Mouse (Mus musculus) ovary, adult 18-20 months (tissue): ENCODE data around the gene Numa1.
"Not testable (repeated sequence)": the region's sequence is repeated elsewhere in the genome, so short reads cannot be mapped to it uniquely, and the experiment has no call there.

Experiments used
- DNase-seq: peaks from one replicate; pipeline ENCODE4 v3.0.0; 2022; ENCODE audit warnings: low spot score, mixed read lengths

The Numa1 gene

GRCm38 (mm10) chr7:101933751-101934240, at the start of gene Numa1, which contains the start of gene Lrrc51:
TSS of gene Numa1 (plus strand) at chr7:101934111.
TSS of gene Lrrc51 (minus strand) at chr7:101933895.
- DNase-seq, result peak; percentile 96

DNA sequence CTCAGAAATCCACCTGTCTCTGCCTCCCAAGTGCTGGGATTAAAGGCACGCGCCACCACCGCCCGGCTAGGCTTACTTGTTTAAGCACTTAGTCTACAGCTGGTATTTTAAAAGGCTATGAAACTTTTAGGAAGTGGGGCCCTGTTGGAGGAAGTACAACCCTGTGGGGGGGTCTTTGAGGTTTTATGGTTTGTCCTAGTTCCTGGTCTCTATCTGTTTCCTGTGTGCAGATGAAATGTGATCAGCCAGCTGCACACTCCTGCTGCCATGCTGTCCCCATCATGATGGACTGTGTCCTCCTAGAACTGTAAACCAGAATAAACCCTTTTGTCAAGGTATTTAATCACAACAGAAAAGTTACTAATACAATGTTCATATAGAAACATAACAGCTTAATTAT, 49.8 kb upstream of the Numa1 start:
- no peak for DNase-seq

- no peak for DNase-seq
Observed at GRCm38 (mm10) chr7:101886274-101886673, 47.6 kb upstream of the Numa1 start.

DNA sequence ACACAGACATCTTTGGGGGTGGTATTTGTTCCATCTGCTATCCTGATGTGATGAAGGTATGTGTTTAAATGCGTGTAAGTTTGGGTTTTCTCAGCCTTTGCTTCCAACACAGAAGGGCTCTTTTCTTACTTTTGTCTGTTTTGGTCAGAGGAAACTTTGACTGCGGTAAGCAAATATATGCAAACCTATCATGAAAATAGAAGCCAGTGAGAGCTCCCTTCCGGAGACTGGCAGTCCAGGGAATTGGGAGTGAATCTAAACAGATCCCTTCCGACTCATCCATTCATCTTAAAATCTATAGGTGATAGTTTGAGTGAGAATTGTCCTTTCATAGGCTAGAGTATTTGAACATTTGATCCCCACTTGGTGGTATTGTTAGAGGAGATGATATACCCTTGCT, 45.5 kb upstream of the Numa1 start:
- DNase-seq, result no peak

GRCm38 (mm10) chr7:101895695-101896094, 38.2 kb upstream of the Numa1 start:
- no peak for DNase-seq

- DNase-seq, result peak; percentile 98
Observed at GRCm38 (mm10) chr7:101896104-101897066, 37.5 kb upstream of the Numa1 start.

DNA sequence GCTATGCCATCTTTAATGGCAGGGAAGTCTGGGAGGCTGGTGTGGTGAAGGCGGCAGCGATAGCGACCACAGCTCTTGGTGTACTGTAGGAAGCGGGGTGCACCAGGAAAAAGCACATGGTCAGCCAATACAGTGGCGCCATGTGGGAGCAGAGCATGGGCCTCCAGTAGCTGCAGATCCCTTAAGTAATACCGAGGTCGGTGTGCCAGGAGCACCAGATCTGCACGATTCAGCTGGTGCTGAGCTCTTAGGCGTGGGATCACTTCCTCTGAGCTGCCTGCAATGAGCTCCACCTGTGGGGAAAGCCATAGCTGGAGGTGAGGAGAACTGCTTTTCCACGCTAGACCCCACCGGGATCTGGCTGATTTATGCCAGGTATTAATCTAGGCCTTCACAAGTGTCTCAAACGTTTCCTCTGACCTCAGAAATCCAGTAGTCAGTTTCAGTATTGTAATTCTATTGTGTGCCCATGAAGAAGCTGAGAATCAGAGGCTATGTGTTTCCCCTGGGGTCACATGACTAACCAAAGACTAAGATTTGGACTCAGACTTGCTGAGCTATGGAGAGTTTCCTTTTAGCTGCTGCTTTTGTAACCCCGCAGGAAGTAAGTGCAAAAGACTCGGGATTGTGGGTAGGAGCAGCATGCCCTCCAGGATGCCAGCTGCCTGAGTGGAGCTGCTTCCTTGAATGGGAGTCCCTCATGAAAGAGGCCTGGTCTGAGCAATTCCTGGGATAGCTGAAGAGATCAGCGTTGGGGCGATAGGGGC, 33.4 kb upstream of the Numa1 start:
- no peak for DNase-seq

GRCm38 (mm10) chr7:101901969-101902368, 31.9 kb upstream of the Numa1 start:
- DNase-seq, result no peak

DNA sequence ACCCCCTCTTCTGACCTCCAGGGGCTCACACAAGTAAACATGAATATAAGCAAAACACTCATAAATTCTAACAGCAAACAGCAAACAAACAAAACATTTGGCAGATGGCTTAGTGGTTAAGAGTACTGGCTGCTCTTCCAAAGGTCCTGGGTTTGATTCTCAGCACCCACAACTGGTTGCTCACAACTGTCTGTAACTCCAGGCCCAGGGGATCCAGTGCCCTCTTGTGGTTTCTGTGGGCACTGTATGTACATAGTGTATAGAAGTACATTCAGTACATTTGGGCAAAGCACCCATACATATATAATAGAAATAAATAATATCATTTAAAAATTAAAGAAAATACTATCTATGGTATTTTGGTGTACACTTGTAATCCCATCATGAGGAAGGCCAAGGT, 31.1 kb upstream of the Numa1 start:
- DNase-seq, result no peak

GRCm38 (mm10) chr7:101905561-101906286, 28.2 kb upstream of the Numa1 start, which contains the start of gene Lamtor1:
TSS of gene Lamtor1 (plus strand) at chr7:101905904.
- peak; percentile 99 for DNase-seq

DNA sequence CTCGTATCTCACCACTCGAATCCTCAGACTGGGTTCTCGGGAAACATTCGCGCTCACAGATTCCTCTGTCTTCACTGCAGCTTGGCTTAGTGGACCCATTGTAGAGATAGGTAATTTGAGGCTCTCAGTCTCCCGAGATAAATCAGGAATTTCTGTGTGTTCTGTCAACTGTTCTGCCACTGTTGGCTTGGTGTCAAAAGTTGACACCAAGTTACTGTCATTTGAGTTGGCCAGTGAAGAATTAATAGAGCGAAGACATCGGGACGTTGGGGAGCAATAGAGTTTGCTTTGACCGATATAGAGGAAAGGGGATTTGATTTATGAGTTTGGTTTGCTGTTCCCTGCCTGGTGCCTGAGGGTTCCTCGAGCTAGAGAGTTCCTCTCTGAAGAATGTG, 27.6 kb upstream of the Numa1 start, which contains the start of gene Tomt:
TSS of gene Tomt (minus strand) at position 73 of the 395 bp plus-strand sequence.
- no peak for DNase-seq

DNA sequence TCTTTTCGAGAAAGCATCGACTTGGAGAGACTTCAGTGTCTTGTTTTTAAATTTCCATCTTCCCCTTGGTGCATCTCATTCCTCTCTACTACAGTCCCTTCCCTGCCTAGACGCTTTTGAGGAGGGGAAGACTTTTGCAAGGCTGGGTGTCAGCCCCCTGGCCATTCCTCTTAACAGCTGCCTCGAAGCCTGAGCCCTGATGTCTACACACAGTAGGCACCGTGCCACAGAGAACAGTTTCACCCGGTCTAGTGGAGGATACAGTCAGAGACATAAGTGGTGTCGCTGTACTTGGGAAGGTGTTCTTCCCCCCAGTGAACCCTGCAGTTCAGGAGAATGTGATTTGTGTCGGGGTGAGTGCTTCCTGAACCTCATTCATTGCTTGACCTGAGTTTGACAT, 27.2 kb upstream of the Numa1 start:
- no peak for DNase-seq

DNA sequence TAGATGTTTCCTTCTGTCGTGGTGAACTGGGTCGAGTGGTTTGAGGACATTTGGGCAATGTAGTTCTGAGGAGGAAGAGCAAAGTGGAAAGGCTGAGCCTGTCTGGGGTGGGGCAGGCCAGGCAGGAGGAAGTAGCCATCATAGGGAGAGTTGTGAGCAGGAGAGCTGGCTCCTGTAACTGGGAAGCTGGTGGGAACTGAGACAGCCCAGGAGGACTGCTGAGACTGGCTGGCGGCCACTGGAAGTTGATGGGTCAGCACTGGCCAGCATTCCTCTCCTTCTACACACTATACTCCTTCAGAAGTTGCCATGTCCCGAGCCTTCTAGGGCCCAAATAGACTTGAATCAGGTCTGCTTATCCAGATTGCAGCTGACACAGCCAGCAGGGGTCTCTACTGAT, 25.5 kb upstream of the Numa1 start:
- DNase-seq, result no peak

GRCm38 (mm10) chr7:101910138-101910537, 23.8 kb upstream of the Numa1 start:
- no peak for DNase-seq

GRCm38 (mm10) chr7:101911982-101912381, 21.9 kb upstream of the Numa1 start:
- no peak for DNase-seq

DNA sequence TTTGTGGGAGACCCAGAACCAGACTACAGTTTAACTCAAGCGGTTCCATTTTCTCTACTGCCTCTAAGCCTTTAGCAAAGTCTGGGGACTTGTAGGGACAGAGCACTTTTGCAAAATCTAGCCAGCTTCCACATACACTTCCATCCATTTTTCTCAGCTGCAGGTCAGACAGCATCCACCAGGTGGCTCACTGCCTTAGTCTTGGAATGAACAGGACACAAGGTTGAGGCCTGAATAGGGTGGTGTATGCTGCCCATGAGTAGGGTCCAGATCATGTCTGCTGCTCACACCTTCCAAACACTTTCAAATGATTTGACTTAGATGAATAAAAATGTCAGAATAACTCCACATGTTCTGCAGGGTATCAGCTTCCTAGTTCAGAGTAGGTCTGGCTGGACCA, 15.8 kb upstream of the Numa1 start:
- DNase-seq, result no peak

- DNase-seq, result not testable (repeated sequence)
Observed at GRCm38 (mm10) chr7:101925892-101926291, 8.0 kb upstream of the Numa1 start.

DNA sequence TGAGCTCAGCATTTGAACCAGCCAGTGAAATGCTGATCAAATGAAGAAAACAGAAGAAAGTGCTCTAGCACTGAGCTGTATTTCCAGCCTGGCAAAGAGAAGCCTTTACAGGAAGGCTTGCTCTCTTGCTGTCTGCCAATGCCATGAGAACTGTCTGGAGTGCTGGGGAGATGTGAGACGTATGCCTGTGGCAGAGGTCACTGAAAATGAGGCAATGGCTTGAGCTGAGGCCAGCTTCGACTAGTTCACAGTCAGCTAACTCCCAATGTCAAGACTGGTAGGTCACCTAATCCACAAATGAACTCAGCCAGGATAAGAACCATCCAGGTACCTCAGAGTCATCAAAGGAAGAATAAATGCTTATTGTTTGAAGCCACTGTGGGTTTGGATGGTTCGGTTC, 5.8 kb upstream of the Numa1 start:
- no peak for DNase-seq

GRCm38 (mm10) chr7:101932551-101932950, 1.4 kb upstream of the Numa1 start:
- DNase-seq, result no peak

- DNase-seq, result no peak
Observed at GRCm38 (mm10) chr7:101933300-101933699, 611 bp upstream of the Numa1 start.

GRCm38 (mm10) chr7:101935957-101936356, 2.0 kb downstream of the Numa1 start:
- DNase-seq, result no peak

DNA sequence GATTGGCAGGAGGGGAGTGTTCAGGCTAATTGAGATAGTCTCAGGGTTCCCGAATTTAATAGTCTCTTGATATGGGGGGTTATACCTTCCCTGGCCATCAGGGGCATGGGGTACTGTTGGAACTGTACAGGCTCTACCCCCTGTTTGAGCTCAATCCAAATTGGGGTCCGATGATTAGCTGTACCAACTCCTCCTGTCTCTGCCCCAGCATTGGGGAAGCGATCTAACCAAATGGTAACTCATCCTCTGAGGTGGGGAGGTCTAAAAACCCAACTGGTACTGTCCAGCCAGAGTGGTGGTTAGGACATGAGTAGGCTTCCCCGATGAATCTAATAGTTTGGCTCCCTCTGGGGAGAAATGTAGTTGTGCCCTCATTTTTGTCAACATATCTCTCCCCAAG, 3.1 kb downstream of the Numa1 start:
- no peak for DNase-seq
